Mouse (Mus musculus) cerebellum, adult 11-12 months (tissue): Measurements from ENCODE around the gene Dnaja2.

Source experiments
- DNase-seq: peaks from one replicate; pipeline ENCODE4 v3.0.0; 2022

Gene Dnaja2

DNA sequence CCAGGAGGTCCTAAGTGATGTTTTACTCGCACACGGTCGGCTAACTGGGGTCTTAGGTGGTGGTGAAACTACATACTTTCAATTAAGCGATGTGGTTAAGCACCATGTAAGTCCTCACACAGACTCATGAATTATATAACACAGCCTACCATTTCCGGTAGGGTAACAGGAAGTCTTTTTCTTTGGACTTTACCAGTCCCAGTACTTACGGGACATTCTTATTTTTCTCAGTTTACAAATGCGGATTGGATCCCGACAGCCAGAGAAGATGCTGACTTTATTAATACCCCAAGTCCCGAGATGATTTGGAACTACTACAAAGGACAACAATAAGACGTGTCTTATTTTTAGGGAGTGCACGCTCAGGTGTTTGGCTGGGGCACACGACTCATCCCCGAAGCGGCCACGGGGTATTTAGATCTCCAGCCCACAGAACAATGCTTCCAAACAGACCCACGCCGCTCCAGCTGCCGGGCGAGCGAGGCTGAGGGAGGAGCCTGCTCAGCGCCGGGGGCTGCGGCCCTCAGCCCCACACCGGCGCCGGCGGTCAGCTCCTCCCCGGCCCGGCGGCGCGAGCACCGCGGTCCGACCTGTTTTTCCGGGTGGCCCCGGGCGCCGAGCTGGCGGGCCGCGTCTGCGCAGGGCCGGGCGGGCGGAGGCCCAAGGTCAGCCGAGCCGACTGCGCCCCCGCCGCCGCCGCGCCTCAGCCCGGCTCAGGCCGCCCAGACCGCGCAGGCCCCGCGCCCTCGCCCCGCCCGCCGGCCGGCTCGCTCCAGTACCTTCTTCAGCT, 558 bp downstream of the Dnaja2 start:
- peak; percentile 31 for DNase-seq

DNA sequence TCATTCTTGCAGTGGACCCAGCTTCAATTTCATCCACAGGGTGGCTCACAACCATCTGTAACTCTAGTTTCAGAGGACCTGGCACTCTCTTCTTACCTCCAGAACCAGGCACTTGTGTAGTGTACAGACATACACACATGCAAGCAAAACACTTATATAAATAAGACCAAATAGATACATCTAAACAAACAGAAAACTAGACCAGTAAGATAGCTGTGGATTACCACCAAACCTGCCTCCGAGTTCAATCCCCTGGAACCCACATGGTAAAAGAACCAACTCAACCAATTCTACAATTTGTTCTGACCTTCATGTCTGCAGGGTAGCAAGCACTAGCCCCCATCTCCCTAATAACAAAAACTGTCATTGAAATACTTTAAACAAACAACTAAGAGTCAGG, 3.2 kb downstream of the Dnaja2 start:
- DNase-seq = no peak

DNA sequence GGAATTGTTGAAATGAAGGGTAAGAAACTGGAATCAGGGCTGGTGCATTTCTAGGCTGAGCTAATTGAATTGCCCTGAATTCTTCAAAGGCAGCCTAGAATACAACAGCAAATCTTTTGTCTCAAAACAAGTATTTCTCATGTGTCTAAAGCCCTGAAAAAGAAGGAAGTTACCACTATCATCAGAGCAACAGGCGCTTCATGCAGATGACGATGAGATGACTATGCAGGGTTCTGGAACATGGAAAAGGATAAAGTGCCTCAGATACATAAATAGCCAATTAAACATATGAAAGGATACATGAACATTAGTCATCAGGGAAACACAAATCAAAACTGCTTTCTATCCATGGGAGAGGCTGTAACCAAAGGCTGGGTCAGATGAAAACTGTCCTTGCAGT, 18.8 kb downstream of the Dnaja2 start:
- no peak for DNase-seq

DNA sequence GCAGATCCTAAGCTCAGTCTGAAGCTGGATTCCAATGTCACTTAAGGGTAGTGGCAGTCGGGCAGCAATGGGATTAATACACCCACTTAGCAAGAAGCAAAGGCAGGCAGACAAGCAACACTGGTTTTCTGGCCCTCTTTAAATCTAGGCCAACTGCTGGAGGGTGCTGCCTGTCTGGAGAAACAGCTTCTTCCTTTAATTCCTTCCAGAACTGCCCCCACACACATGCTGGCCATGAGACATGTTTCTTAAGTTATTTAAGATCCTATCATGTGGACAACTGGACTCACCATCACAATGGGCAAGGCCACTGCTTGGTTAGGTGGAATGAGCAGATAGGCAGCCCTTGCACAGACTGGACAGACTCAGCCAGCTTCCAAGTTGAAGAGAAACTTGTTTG, 21.0 kb downstream of the Dnaja2 start:
- no peak for DNase-seq

DNA sequence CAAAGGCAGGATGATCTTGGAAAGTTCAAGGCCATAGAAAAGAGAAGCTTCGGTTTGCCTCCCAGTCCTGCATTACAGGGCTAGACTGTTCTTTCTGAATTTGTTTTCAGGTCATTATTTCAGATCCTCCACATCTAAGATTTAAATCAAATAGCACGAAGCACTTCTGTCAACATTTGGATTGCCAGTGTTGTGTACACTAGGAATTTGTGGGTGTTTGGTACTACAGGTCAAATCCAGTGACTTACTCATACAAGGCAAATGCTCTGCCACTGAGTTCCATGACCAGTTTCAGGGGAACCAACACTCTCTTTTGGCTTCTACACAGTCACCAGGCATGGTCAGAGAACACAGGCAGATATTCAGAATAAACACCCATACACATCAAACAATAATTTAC, 21.7 kb downstream of the Dnaja2 start:
- no peak for DNase-seq

DNA sequence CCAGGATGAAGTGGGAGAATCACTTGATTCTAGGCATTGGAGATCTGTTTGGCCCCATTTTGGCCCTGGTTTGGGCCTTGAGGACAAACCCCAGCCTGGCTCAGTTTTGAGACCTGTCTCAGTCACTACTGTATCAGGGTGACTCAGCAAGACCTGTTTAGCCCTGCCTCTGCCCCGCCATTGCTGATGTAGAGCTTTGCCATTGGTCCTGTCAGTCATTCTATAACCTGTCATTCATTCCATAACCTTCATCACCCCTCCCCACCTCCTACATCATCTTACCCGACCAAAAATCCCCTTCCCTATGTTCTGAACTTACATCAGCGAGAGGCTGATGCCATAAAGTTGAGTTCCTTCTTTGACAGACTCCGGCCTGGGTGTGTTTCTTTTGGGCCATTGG, 22.3 kb downstream of the Dnaja2 start:
- DNase-seq = no peak

DNA sequence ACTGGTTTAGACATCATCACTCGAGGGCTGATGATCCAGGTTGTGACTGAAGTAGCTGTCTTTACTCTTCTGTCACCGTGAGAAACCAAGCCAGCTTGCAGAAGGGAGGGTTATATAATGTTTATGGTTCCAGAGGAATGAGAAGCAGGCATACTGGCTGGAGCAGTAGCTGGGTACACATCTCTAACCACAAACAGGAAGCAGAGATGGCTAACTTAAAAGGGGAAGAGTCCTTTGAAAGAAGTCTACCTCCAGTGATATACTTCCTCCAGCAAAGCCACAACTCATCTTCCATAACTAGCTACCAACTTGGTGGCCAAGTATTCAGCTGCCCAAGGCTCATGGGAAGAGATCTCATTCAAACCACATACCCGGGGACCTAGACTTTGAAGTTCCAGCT, 23.7 kb downstream of the Dnaja2 start:
- no peak for DNase-seq

DNA sequence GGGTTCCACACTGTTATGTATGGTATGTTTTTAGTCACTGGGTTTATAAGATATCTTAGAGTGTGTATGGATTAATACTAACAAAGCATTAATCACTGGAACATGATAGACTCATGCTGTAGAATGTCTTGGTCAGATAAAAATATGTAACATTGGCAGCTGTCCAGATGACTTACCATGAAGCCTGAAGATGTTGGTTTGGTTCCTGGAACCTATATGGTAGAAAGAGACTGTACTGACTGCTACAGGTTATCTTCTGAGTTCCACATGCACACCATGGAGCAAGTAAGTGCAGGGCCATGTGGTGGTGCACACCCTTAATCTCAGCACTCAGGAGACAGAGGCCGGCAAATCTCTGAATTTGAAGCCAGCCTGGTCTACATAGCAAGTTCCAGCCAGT, 24.4 kb downstream of the Dnaja2 start:
- no peak for DNase-seq

DNA sequence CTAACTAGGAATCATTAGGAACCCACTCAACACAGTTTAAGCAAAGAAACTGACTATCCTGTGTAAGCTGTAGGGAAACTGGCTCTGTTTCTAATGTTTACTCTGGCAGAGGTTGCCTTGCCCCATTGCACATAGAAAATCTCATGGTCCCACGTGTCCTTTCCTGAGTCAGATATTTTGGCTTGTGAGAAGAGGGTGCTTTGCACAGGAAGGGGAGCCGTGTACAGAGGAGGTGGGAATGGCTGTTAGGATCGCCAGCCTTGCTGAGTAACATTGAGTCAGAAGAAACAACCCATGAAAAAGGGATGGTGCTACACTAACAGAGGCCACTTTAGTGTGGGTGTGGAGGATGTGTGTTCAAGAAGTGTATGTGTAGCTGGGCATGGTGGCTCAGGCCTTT, 26.2 kb downstream of the Dnaja2 start:
- no peak for DNase-seq

DNA sequence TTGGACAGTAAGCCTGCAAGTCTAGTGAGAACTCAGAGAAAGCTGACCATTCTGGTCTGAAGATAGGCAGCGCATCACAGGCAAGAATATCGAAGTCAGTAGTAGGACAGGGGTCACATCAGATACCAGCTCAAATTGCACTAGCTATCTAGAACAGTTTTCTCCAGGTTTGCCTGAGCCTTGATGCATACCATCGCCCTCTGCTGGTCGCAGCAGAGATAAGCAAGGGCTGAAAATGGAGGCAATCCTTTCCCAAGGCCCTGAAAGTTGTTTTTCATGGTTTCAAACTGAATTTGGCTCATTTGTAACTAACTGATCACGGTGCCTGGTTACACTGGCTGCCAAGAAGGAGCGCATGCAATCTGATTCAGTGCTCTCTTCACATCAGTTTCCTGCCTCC, 29.0 kb downstream of the Dnaja2 start:
- no peak for DNase-seq

DNA sequence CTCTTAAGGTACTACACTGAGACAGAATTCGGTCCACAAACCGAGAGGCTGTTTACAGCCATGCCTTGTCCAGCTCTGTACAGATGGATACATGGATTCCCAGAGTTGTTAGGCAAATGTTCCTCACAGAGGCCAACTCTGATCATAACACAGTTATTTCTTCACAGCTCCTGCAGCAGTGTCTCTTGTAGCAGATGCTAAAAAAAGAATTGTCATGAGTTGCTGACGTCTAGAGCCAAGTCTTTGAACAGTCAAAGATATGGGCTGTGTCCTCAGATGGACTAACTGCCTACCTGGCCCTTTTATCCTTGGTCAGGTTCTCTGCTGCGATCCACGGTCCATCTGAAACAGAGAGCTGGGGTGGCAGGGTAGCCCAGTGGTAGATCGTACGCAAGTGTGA, 31.1 kb downstream of the Dnaja2 start:
- DNase-seq = no peak

DNA sequence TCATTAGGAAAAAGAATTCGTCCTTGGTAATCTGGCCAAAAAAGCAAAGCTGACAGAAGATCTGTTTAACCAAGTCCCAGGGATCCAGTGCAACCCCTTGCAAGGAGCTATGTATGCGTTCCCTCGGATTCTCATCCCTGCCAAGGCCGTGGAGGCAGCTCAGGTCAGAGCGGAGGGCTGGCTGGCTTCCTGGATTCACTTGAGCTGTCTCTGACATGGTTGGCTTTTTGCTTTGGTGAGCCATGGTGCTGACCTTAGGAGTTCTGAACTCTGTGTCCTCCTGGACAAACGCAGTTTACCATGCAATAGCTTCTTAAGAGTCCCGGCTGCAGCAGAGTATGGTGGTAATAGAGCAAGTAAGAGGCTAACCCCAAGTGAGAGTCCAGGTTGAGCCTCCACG, 33.8 kb downstream of the Dnaja2 start:
- no peak for DNase-seq

DNA sequence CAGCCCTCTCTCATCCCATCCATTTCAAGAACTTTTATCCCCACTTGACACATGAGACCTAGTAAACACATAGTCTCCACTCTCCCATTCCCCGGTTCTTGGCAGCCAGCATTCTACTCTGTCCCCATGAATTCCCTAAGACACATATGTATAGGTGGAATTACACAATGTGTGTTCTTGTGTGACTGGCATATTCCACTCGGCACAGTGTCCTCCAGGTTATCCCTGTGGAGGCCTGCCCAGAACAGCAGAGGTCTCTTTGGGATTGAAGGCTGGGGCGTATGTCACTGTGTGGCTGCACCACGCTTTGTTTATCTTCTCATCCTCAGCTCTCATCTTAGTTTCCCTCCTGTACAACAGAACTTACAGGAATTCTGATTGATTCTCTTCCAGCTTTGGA, 34.6 kb downstream of the Dnaja2 start:
- no peak for DNase-seq

DNA sequence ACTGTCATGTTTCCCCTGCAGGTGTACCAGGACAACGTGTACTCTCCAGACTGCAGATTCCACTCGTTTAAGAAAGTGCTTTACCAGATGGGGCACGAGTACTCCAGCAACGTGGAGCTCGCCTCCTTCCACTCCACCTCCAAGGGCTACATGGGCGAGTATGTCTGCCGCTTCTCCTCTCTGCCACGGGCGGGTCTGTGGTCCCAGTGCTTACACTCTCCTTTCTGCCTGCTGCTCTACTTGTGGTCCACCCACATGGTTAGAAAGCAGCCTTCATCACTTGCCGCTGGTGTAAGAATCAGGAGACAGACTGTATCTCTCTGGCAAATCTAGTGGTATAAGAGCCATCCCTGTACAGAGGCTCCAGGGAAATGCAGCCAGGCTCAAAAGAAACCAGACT, 37.2 kb downstream of the Dnaja2 start:
- DNase-seq = no peak

DNA sequence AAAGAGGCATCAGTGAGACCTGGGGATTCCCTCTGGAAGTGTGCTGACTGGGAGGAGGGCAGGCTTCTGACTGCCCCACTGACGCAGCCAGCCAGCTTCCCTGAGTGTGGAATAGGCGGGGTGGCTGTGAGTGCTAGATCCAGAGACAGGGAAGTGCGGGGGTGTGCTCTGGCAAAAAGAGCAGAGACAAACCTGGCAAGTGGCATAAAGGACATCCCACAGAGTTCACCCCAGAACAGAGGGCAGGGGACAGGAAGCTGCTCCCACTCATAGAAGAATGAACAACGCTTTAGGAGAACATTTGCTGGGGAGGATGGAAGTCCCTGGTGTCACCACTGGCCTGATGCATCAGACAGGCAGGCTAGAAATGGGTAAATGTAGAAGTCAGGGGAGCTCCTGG, 37.8 kb downstream of the Dnaja2 start:
- DNase-seq = no peak

DNA sequence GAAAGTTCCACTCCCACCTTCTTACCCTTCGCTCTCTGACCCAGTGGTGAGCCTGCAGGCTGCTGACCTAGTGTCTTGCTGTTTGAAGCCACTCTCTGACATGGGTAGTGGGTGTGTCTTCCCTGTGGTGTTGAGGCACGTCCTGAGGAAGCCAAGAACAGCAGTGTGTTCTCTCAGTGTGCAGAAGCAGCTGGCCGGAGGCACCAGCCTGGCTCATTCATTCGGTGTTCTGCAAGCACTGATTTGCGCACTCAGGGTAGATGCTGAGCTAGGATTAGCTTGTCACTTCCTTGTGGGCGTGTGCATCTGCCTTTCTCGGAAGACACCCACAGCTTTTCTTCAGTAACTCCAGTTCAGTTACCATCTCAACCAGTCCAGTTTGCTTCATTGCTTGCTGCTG, 39.8 kb downstream of the Dnaja2 start:
- no peak for DNase-seq

DNA sequence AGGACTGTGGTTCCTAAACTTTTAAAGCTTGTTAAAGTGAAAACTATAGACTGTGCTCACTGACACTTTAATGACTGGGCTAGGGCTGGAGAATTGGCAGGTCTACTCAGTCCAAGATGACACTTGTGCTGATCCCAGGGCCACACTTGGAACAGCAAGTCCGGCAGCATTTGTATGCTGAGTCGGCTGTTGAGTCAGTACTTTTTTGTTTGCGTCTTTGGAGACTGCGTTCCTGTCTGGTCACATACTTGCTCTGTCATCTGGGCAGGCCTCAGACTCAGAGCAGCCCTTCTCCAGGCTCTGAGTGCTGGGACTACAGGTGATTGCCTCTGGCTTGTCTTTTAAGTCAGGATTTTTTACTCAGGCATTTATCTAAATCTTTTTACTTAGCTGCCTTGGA, 41.9 kb downstream of the Dnaja2 start:
- DNase-seq = no peak

DNA sequence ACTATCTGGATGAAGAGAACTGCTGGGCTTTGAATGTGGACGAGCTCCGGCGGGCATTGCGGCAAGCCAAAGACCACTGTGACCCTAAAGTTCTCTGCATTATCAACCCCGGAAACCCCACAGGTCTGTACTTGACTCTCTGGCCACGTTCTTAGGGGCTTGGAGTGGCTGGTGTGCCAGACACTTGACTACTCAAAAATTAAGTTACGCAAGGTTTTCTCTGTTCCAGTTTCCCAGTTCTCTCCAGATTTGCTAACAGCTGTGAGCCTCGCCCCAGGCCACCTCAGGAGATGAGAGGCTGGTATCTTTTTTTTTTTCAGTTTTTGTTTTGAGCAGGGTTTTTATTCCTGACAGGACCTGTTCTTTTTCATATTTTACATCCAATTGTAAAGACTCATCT, 42.9 kb downstream of the Dnaja2 start:
- DNase-seq = no peak

DNA sequence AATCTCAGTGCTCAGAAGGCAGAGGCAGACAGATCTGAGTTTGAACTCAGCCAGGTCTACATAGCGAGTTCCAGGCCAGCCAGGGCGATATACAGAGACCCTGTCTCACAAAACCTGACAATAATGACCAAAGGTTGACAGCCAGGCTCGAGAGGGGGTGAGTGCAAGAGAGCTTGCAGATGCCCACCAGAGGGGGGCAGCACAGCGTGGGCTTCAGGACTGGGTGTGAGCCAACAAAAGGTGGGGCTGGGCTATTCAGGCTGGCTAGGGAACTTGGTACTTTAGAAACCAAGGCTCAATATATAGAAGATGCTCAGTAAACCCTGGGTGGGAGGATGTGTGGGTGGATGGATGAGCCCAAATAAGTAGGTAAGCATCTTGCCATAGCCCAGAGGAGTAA, 46.5 kb downstream of the Dnaja2 start:
- no peak for DNase-seq

DNA sequence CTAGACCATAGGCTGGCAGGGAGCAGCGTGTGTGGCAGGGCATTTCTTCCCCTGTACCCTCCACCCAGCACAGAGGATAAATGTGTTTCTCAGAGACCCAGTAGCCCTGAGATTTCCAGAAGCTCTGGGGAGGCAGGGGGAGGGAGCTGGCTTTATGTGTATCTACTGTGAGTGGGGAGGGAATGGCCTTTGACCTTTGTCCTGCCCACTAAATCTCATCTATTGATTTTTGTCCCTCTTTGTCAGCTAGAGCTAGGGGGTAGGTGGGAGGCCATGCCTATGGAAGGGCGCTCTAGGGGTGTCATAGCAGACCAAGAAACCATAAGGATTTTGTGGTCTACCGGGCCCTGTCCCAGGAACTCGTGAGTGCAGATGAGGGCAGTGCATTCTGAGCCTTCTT, 48.5 kb downstream of the Dnaja2 start:
- no peak for DNase-seq

DNA sequence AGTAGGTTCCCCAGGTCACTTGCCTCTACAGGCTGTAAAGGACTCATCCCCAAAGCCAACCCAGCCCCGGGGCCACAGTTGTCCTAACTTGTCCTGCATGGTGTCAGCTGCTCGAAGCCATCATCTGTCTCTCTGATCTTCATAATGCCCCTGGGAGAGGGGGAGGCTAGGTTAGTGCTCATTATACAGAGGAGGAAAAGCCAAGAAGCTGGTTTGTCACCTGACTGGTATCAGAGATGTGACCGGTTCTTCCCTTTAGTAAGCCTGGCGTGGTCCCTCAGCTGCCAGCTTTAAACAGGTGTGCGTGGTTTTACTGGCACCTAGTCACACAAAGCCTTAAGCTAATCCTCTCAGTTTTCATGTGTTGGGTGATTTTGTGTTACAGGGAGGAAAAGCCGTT, 50.4 kb downstream of the Dnaja2 start:
- DNase-seq = no peak

DNA sequence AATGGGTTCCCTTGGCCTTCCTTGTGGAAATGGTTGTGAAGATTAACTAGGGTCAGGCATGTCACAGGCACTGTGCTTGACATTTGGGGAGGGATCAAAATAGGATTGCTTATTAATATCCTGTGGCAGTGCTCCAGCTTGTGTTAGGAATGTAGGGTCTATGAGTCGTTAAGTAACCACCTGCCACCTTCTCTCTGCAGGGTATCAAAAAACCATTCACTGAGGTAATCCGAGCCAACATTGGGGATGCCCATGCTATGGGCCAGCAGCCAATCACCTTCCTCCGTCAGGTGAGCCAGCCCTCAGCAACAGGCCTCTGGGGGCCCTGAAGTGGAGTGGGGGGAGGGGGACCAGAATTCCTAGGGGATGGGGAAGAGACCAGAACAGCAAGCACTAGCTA, 52.1 kb downstream of the Dnaja2 start:
- no peak for DNase-seq

DNA sequence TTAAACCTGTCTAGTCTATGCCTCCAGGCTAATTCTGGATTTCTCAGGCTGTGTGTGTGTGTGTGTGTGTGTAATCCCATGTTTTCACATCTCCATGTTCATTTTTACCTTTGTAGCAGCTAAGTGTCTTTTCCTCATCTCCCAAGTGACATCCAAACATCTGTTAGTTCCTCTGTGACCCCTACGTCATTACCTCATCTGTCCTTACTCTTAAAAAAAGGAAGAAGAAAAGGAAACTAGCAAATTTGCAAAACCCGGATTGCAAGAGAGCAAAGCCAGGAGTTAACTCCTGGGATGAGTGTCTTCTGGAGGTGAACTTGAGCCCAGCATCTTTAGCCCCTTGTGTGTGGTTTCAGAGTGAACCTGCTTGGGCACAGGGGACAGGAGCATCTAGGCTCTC, 52.8 kb downstream of the Dnaja2 start:
- DNase-seq = no peak

DNA sequence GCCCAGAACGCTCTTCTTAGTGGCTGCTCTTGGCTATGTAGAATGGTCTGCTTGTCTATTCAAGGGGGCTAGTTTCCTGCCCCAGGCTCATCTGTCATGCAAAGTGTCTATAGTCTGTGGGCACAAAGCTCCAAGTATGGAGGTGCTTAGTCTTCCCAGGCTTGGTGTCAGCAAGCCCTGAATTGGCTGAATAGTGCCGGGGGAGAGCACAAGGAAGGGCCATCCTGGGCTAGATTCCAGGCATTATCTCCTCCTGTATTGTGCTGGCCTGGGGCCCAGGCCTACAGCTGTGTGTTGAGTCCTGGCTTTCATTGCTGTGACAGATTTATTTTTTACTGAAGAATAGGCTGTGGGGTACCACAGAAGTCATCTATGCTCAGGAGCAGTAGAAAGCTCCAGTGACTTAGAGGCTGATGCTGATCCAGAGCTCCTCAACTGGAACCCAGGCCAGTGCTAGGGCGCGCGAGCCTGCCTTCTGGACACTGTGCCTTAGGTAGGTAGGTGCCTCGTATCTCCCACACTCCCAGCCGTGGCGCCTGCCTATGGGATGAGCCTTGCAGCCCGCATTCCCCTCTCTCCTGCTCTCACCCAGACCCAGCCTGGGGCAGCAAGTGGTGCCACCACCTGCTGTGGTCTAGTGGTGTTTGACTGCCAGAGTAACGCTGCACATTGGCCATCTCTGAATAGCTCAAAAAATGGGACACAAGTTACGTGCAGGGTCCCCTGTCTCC, 54.0 kb downstream of the Dnaja2 start:
- DNase-seq = peak; percentile 64

DNA sequence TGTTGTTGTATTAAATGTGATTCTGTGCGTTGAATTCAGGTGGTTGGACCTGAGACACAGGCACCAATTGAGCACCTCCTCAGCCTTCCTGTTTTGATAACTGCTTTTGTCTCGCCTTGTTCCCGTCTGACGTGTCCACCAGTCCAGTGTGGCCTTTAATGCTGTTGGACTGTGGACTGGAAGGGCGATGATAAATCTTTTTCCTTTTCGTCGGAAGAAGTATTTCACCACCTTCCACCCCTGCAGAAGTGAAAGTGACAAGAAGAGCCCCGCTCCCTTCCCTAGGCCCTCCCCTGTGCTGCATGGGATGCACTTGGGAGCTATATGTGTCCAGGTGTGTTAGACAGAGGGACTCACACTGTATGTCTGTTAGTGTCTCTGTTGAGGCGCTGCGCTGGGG, 54.7 kb downstream of the Dnaja2 start:
- no peak for DNase-seq
